Mouse (Mus musculus): ENCODE results near the gene ccdc198. TPM values are rescaled to one million over a fixed set of nuclear protein-coding genes. Genes with fewer than 3 reads are reported as not detected.
"Not testable (repeated sequence)": the region's sequence is repeated elsewhere in the genome, so short reads cannot be mapped to it uniquely, and the experiment has no call there.

The ccdc198 gene
- polyA plus RNA-seq (2012; rRNA removed): 1.8 and 8.2 TPM in 2 replicates

DNA sequence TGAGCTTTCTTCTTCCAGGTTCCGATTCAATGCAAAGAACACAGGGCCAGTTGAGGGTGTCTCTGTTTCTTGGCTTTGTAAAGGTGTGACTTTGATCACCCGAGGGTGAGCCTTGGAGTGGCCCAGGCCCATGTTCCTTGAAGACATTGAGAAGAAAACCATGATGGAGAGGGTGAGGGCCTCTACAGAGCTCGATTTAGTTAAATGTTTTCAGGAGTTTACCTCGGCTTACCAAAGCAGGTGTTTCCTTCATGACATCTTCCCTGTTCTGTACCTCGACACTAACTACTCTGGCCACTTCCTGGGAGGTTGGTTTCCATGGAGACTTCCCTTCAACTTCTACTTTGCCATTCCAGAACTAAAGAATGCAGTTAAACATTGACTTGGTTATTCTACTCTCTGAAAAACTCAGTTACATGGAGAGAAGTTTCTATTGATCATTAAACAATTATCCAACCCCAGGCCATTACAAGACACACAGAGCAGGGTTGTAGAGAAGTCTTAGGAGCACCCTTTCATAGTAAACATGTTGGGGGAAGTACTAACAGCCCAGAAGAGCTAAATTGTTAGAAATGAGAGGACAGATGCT lies at the start of gene ccdc198:
ccdc198 (minus strand) TSS at position 349 of the 589 bp plus-strand sequence.
- peak; percentile 16 for DNase-seq (ENCODE audit: low read depth, low spot score)
- WGBS: 18% methylated on average over 5 of the region's 5 CpGs

DNA sequence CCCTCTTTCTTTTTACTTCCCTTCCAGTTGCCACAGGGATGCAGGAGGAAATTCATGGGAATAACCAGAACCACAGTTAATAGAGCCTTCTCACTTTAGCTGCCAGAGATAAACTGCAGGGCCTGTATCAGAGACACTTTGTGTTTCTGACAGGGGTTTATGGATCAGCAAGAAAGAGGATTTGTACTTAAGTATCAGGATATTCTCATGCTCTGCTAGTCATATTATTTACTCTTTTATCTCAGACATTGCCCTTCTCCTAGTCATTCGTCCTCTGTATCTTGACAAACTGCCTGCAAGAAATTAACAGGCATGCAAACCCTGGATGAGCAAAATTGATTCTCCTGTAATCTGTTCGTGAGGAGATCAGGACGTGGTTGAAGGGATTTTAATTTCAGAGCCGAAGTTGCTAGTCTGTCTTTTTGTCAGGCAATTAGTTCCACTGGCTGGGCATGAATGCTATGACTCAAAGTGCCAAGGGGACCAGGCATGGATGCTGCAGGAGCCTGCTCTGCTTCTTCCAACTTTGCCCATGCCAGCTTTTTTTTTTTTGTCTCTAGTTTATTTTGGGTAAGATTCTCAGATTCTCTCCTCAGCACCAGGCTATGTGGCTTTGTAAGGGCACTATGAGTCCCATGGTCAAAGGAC lies 48.7 kb upstream of the ccdc198 start:
- WGBS: 68% methylated on average over 4 of the region's 4 CpGs
- DNase-seq (ENCODE audit: low read depth, low spot score): no peak

- WGBS: 30% methylated on average over 3 of the region's 3 CpGs
- no peak for DNase-seq (ENCODE audit: low read depth, low spot score)
Observed at GRCm38 (mm10) chr14:49290029-49290745, 44.9 kb upstream of the ccdc198 start.

DNA sequence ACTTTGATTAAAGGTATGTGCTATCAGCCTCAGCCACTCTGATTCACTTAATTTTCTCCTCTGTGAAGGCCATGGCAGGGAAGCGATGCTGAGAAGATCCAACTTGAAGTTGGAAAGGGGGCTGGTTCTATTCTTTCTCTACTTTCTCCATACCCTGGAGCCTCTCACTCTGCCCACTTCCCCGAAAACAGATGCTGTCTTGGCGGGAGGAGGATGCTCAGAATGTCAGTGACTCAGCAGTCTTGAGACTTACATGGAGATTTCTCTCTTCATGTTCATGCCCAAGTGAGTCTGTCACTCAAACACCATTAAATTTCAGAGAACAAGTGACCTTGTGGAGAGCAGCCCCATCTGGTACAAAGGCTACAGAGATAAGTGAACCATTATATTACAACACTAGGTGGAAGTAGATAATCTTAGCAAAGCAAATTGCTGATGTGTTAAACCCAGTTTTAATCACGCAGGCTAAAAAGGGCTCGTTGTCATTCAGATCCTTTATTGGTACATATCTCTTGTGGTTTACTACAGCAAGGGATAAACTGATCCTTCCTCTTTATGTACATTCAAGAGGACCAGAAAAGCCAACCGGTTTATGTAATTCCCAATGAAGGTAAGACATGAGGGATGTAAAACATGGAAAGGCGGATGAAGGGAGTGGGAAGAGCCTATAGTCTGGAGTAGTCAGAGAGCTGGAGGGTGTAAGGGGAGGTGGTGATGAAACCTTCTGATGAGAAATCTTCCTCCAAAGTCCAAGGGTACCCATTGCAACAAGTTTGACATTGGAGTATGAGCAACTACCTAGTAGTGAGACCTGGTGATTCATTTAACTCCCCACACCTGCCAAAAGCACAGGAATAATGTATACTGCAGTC lies 38.7 kb upstream of the ccdc198 start:
- WGBS: 62% methylated on average over 7 of the region's 7 CpGs
- no peak for DNase-seq (ENCODE audit: low read depth, low spot score)

DNA sequence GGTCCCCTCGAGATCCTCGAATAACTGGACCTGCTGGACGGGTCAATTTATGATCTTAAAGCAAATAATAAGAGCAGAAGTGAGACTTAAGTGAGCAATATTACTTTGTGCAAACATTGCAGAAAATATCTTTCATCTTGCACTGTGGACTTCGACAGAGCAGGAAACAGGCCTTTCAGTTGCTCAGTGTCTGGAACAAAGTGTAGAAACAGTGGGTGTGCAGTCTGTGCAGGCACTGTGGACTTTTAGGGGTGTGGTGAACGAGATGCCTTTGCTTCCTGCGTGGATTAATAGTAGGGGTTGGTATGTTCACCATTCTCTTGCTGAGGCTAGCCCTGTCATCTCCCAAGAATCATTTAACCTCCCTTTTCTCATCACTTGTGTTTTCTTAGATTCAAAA lies 33.6 kb upstream of the ccdc198 start:
- no peak for DNase-seq (ENCODE audit: low read depth, low spot score)
- 28% methylated on average over 6 of the region's 6 CpGs for WGBS

DNA sequence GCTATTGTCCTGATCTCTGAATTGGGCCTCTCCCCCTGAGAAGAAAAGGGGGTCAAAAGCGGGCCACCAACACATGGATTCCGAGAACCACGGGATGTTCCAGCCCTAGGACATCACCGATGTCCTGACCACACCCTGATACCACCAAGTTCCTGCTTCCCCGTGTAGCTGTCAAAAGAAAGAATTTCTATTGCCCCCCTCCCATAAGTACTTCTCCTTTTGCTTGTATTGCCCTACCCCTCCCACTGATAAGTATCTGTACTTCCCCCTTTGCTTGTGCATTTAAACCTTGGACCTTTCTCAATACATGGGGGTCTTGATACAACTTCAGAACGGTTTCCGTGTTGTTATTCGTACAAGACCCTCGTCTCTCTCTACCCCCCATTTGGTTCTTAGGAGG lies 33.2 kb upstream of the ccdc198 start:
- 51% methylated on average over 9 of the region's 9 CpGs for WGBS
- DNase-seq (ENCODE audit: low read depth, low spot score): not testable (repeated sequence)

DNA sequence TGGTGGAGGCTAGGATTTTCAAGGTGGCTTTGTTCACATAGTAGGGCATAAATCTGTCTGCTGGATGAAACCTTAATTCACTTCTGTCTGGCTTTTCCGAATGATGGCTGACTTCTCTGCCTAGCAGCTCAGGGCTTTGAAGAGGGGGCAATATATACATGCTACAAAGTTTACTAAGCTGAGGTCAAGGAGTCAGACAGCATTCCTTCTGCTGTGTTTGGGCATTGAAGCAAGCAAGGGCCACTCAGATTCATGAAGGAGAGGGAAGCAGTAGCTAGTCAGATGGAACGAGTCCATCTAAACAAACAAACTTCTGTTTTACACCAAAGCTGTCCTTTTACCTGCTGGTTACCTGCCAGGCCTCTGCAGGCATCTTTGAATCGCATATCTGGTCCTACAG lies 32.4 kb upstream of the ccdc198 start:
- WGBS: 37% methylated on average over 3 of the region's 3 CpGs
- no peak for DNase-seq (ENCODE audit: low read depth, low spot score)

DNA sequence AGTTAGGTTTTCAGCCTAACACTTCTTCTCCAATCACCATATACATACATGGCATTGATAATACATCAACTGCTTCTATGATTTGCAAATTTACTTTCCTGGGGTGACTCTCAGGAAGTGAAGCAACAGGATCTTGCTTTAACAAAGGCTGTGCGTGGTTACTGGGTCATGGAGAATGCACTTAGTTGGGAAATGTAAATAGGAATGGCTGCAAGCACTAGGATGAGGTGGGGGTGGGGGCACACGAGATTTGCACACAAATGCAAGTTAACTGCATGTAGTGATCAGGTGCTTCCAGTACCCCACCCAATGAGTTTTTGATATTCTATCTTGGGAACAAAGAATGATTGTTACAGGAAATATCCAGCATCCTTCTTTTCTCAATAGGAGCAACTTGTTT lies 30.1 kb upstream of the ccdc198 start:
- DNase-seq (ENCODE audit: low read depth, low spot score): no peak
- 33% methylated on average over 2 of the region's 2 CpGs for WGBS

DNA sequence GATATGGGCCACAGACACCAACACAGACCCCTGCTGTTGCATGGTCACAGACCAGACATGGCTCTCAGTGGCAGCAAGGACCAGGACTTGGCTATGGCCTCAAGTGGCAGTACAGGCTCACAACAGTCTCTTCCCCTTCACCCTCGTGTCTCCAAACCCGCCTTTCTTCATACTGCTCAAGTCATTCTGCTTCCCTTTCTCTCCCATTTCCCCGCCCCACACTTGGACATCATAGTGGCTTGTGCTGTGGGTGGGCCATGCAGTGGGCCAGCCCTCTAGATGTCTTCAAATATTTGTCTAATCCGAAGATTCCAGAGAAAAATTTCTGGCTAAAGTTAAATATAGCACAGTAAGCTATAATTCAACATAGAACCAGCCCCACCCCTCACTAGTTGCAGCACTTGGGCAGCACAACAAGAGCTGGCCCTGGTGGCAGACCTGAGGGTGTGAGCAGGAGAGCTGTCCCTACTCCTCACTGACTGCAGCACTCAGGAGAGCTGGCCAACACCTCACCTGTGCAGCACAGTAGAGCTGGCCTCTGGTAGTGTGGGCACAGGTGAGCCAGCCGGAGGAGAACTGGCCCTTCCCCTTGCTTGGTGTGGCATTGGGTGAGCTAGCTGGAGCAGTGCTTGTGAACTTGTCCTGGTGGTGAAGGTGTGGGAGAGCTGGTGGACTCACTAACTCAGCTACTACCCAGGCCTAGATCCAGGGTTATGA lies 20.2 kb upstream of the ccdc198 start:
- 66% methylated on average over 5 of the region's 5 CpGs for WGBS
- no peak for DNase-seq (ENCODE audit: low read depth, low spot score)

GRCm38 (mm10) chr14:49241522-49241921 lies 3.8 kb downstream of the ccdc198 start:
- no peak for DNase-seq (ENCODE audit: low read depth, low spot score)
- WGBS: 30% methylated on average over 1 of the region's 1 CpGs

DNA sequence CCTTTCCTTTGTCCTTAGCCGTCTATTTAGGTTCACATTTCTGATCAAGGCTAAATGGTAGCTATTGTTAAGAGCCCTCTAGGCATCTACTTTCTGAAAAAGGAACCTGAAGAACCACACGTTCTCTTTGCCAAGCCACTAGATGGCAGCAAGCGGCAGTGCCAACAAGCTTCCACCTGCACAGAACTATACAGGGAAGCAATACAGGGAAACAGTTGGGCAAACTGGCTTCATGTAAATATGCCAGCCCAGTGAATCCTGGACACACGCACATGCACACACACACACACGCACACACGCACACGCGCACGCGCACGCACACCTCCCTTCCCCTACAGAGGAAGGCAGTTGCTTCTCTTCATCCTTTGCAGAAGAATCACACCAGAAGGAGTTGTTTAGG lies 7.1 kb downstream of the ccdc198 start:
- 15% methylated on average over 11 of the region's 11 CpGs for WGBS

DNA sequence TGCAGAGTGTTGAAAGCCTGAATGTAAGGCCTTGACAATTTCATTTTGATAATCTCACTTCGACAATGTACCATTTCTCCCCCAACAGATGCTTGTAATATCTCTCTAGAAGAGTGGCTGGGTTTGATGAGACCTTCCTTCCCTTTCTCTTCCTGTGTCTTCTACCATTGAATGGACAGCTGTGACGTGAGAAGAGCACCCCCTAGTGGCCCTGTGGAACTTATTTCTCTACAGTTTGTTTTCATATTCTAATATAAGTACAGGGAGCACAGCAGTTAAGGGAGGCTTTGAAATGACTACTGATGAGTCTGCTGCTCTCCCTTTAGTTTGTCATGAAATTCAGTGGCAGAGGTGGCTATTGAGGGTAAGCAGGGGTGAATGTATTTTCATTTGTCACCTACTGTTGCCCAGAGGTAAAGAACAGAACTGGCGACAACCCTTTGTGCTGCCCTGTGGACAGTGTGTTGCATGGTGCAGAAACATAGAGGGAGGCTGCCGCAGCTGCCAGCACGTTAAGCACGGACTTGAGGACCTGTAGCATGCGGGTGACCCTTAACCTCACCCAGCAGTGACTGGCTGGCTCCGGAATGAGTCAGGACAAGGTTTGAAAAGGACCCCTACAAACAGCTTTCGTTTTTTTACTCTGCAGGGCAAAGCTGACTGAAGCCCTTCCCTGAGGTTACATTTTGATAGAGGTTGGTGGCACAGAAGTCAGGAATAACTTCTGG lies 10.3 kb downstream of the ccdc198 start:
- DNase-seq (ENCODE audit: low read depth, low spot score): peak; percentile 38
- WGBS: 60% methylated on average over 9 of the region's 9 CpGs

More for the DNA sequence above, 7.1 kb downstream of the ccdc198 start:
- peak; percentile 33 for DNase-seq (ENCODE audit: low read depth, low spot score)

- DNase-seq (ENCODE audit: low read depth, low spot score): no peak
- 90% methylated on average over 3 of the region's 3 CpGs for WGBS
Observed at GRCm38 (mm10) chr14:49231845-49232244, 13.4 kb downstream of the ccdc198 start.

DNA sequence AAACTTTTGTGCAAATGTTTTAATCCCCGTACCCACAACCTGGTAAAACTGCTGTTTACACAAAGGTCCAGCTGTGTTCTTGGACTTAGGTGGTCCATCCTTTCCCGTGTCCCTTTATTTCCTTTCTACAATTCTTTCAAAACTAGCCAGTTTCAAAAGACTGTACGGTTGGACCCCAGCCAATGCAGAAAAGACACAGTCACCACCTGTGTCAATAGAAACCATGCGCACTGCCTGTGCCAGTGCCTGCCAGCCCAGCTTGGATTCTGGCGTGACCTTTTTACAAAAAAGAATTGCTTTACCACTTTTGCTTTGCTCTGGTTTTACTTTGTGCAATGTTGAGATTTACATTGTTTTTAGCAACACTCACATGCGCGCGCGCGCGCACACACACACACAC lies 18.3 kb downstream of the ccdc198 start:
- 40% methylated on average over 11 of the region's 11 CpGs for WGBS
- no peak for DNase-seq (ENCODE audit: low read depth, low spot score)

GRCm38 (mm10) chr14:49226471-49226870 lies 18.8 kb downstream of the ccdc198 start:
- no peak for DNase-seq (ENCODE audit: low read depth, low spot score)
- WGBS: 33% methylated on average over 7 of the region's 7 CpGs

DNA sequence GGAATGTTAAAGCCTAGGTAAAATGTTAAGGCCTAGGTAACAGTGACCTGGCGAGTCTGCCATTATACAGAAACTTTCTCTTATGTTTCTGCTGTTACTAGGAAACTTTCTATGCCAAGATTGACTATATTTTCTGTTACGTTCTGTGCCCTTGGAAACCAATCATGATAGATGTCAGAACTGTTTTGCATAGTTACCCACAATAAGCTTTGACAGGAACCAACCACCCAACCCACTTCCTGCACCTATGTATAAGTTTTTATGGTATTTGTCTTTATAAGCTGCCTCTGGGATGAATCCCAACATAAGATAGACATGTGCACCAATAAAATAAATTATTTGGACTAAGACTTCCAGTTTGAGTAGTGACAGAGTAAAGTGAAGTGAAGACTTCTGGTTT lies 23.5 kb downstream of the ccdc198 start:
- DNase-seq (ENCODE audit: low read depth, low spot score): no peak
- WGBS: 68% methylated on average over 2 of the region's 2 CpGs

GRCm38 (mm10) chr14:49219466-49220022 lies 25.7 kb downstream of the ccdc198 start:
- WGBS: 87% methylated on average over 4 of the region's 4 CpGs
- DNase-seq (ENCODE audit: low read depth, low spot score): not testable (repeated sequence)

- no peak for DNase-seq (ENCODE audit: low read depth, low spot score)
- 64% methylated on average over 7 of the region's 7 CpGs for WGBS
Observed at GRCm38 (mm10) chr14:49218677-49219076, 26.6 kb downstream of the ccdc198 start.
